Comparison of ENCODE assay signal across 9 mouse cellular contexts in genomic region chr17:45544001-45544872, GRCm38 (mm10). TPM values are rescaled to one million over a fixed set of nuclear protein-coding genes. Genes with fewer than 3 reads are reported as not detected.
DNase-seq lines count a peak whose midpoint lies in the region; ATAC-seq and TF ChIP-seq lines count a peak whose summit lies in the region.
"Had no signal": no experiment of that assay in that cellular context is flagged by ENCODE, and none has a peak within 500 bp of the region (broad histone marks: within the 10 kb centered on the region; RNA-seq: fewer than 3 reads in every experiment).

No protein-coding gene starts in this region.

- no peak for ATAC-seq in heart, postnatal 0 days (ENCODE audit: insufficient read depth, low read depth)

- no peaks in the 10 kb centered on the region for H3K36me3 ChIP-seq in heart, postnatal 0 days (replicated peaks; ENCODE audit: control insufficient read depth, insufficient read depth, low read length)

- no peak overlapping the region for H3K27ac ChIP-seq in heart, postnatal 0 days (ENCODE audit: low read depth)

- peaks cover 98% of the 10 kb centered on the region for H3K27me3 ChIP-seq in heart, postnatal 0 days (ENCODE audit: control insufficient read depth, insufficient read depth, low read length)

- peaks cover 19% of the 10 kb centered on the region for H3K4me1 ChIP-seq in heart, postnatal 0 days (ENCODE audit: control insufficient read depth, insufficient read depth)

- TF ChIP-seq EP300 in heart, postnatal 0 days (IDR thresholded peaks at IDR 0.05; ENCODE audit: low read depth), result no peak

- WGBS in heart, postnatal 0 days, result 9% methylated on average over 24 of the region's 24 CpGs

- no peak overlapping the region for H3K9ac ChIP-seq in heart, postnatal 0 days (replicated peaks; ENCODE audit: low read depth, low read length)

- TF ChIP-seq CTCF in heart, postnatal 0 days (IDR thresholded peaks at IDR 0.05; ENCODE audit: low read depth), result no peak

- H3K9me3 ChIP-seq in heart, postnatal 0 days (replicated peaks; ENCODE audit: control insufficient read depth, low read length), result no peaks in the 10 kb centered on the region

- H3K4me2 ChIP-seq in heart, postnatal 0 days (ENCODE audit: low read depth, low read length), result peak overlapping the region; percentile 54; the same call in 1 of the 2 replicates

- peak overlapping the region; percentile 32; the same call in 1 of the 2 replicates for H3K4me3 ChIP-seq in heart, postnatal 0 days (ENCODE audit: low read depth, low read length)
- H3K4me3 ChIP-seq: myocyte had no signal

- no peak for DNase-seq in heart, postnatal 0 days (ENCODE audit: low spot score)
- no peak for DNase-seq in heart, adult 18-20 months
- DNase-seq in ES-CJ7 (ENCODE audit: low read depth, low spot score), result peak; percentile 96
- DNase-seq in cerebellum, adult 9-10 months, result peak; percentile 75
- DNase-seq in induced T-regulatory cell, adult 2 months (ENCODE audit: low read depth), result peak; percentile 26
- DNase-seq in adrenal gland, adult 8-10 months, result no peak
- no peak for DNase-seq in urinary bladder, adult 2 months (ENCODE audit: low spot score)
- no peak for DNase-seq in kidney, postnatal 25 days

RNA-seq across cellular contexts. Expression of gene Tmem151b, which starts 5.2 kb away (rescaled TPM):
- 0.73 and 0.95 TPM in 2 replicates for total RNA-seq in heart, postnatal 0 days (2014; rRNA removed; ENCODE audit: low replicate concordance)
- 0.04 and 0.16 TPM in 2 replicates for polyA plus RNA-seq in heart, postnatal 0 days (2015; fragmentation: Nextera tagmentation; extraction: Ambion mirVana)
- under 1 TPM in 1 of 2 experiments, not detected in 1; 0.05 TPM for total RNA-seq in heart, adult 18-20 months (2021)
- under 1 TPM; 0.09 to 0.17 (median 0.14) TPM for total RNA-seq in adrenal gland, adult 8-10 months (2022)
- 0.51 and 0.81 TPM in 2 replicates for polyA plus RNA-seq in urinary bladder, adult 2 months (2012; rRNA removed)

RNA-seq across cellular contexts. Expression of gene Nfkbie, which starts 11.3 kb away (rescaled TPM):
- 1.2 and 3.0 TPM in 2 replicates for total RNA-seq in heart, postnatal 0 days (2014; rRNA removed; ENCODE audit: low replicate concordance)
- polyA plus RNA-seq in heart, postnatal 0 days (2015; fragmentation: Nextera tagmentation; extraction: Ambion mirVana), result 1.7 and 1.9 TPM in 2 replicates
- 1 to 10 TPM; 1.2 to 3.1 TPM for total RNA-seq in heart, adult 18-20 months (2021)
- 1 to 10 TPM; 4.2 to 6.4 (median 5.6) TPM for total RNA-seq in adrenal gland, adult 8-10 months (2022)
- polyA plus RNA-seq in urinary bladder, adult 2 months (2012; rRNA removed), result 5.7 and 6.1 TPM in 2 replicates

RNA-seq across cellular contexts. Expression of gene Slc35b2, which starts 19.4 kb away (rescaled TPM):
- total RNA-seq in heart, postnatal 0 days (2014; rRNA removed; ENCODE audit: low replicate concordance), result 87.8 and 137 TPM in 2 replicates
- polyA plus RNA-seq in heart, postnatal 0 days (2015; fragmentation: Nextera tagmentation; extraction: Ambion mirVana), result 64.8 and 68.3 TPM in 2 replicates
- total RNA-seq in heart, adult 18-20 months (2021), result 10 to 100 TPM; 23.4 to 26.0 TPM
- 10 to 100 TPM; 51.7 to 68.9 (median 61.0) TPM for total RNA-seq in adrenal gland, adult 8-10 months (2022)
- polyA plus RNA-seq in urinary bladder, adult 2 months (2012; rRNA removed), result 62.3 and 69.4 TPM in 2 replicates

RNA-seq across cellular contexts. Expression of gene Tcte1, which starts 21.0 kb away (rescaled TPM):
- total RNA-seq in heart, postnatal 0 days (2014; rRNA removed; ENCODE audit: low replicate concordance), result not detected in 2 replicates
- polyA plus RNA-seq in heart, postnatal 0 days (2015; fragmentation: Nextera tagmentation; extraction: Ambion mirVana), result 0.11 TPM in 1 of 2 replicates, not detected in the other
- not detected for total RNA-seq in heart, adult 18-20 months (2021)
- total RNA-seq in adrenal gland, adult 8-10 months (2022), result not detected
- polyA plus RNA-seq in urinary bladder, adult 2 months (2012; rRNA removed), result 0.01 TPM in 1 of 2 replicates, not detected in the other
- polyA plus RNA-seq: myocyte had no signal

RNA-seq across cellular contexts. Expression of gene Hsp90ab1, which starts 28.8 kb away (rescaled TPM):
- total RNA-seq in heart, postnatal 0 days (2014; rRNA removed; ENCODE audit: low replicate concordance), result 716 and 846 TPM in 2 replicates
- polyA plus RNA-seq in heart, postnatal 0 days (2015; fragmentation: Nextera tagmentation; extraction: Ambion mirVana), result 756 and 767 TPM in 2 replicates
- total RNA-seq in heart, adult 18-20 months (2021), result 1,000 to 10,000 TPM; 1,354 to 1,581 TPM
- 1,000 to 10,000 TPM; 1,432 to 3,205 (median 1,905) TPM for total RNA-seq in adrenal gland, adult 8-10 months (2022)
- 635 and 857 TPM in 2 replicates for polyA plus RNA-seq in urinary bladder, adult 2 months (2012; rRNA removed)

Comparison
In these comparisons a context has a peak if more than half of its experiments do, and no peak if none do; other contexts are left out.
1. DNase-seq: peak in ES-CJ7 (single experiment), cerebellum, adult 9-10 months (single experiment) and induced T-regulatory cell, adult 2 months (single experiment); none in heart, postnatal 0 days (single experiment), heart, adult 18-20 months (0 of 2), adrenal gland, adult 8-10 months (single experiment), urinary bladder, adult 2 months (single experiment) and kidney, postnatal 25 days (0 of 2).